ENCODE assay signal across 8 mouse cellular contexts in genomic region chr15:82167201-82168168, GRCm38 (mm10). TPM values are rescaled to one million over a fixed set of nuclear protein-coding genes. Genes with fewer than 3 reads are reported as not detected.
DNase-seq lines count a peak whose midpoint lies in the region; ATAC-seq and TF ChIP-seq lines count a peak whose summit lies in the region.

No protein-coding gene starts in this region.

- no peak for ATAC-seq in heart, postnatal 0 days (ENCODE audit: insufficient read depth, low read depth)
- ATAC-seq in inflammation-experienced regulatory T-cells, adult 6 months, result peak; percentile 6
- ATAC-seq in liver, embryonic 15.5 days (ENCODE audit: insufficient read depth), result no peak

- peak overlapping the region; percentile 2; the same call in 1 of the 2 replicates for H3K27ac ChIP-seq in heart, postnatal 0 days (ENCODE audit: low read depth)
- H3K27ac ChIP-seq in liver, embryonic 15.5 days (replicated peaks), result peak overlapping the region; percentile 90

- H3K27me3 ChIP-seq in heart, postnatal 0 days (ENCODE audit: control insufficient read depth, insufficient read depth, low read length), result no peaks in the 10 kb centered on the region
- H3K27me3 ChIP-seq in liver, embryonic 15.5 days, result no peaks in the 10 kb centered on the region

- TF ChIP-seq EP300 in heart, postnatal 0 days (IDR thresholded peaks at IDR 0.05; ENCODE audit: low read depth), result no peak

- no peak overlapping the region for H3K4me2 ChIP-seq in heart, postnatal 0 days (ENCODE audit: low read depth, low read length)
- no peak overlapping the region for H3K4me2 ChIP-seq in liver, embryonic 15.5 days

- peaks cover 55% of the 10 kb centered on the region for H3K4me1 ChIP-seq in heart, postnatal 0 days (ENCODE audit: control insufficient read depth, insufficient read depth)
- H3K4me1 ChIP-seq in liver, embryonic 15.5 days (replicated peaks), result peaks cover 61% of the 10 kb centered on the region

- H3K36me3 ChIP-seq in heart, postnatal 0 days (replicated peaks; ENCODE audit: control insufficient read depth, insufficient read depth, low read length), result peaks cover 24% of the 10 kb centered on the region
- peaks cover 29% of the 10 kb centered on the region for H3K36me3 ChIP-seq in liver, embryonic 15.5 days (replicated peaks)

- 60% methylated on average over 23 of the region's 23 CpGs for WGBS in heart, postnatal 0 days
- WGBS in liver, embryonic 15.5 days (ENCODE audit: insufficient replicate concordance), result 79% methylated on average over 23 of the region's 23 CpGs

- H3K9ac ChIP-seq in heart, postnatal 0 days (replicated peaks; ENCODE audit: low read depth, low read length), result 0 out of 2 replicates have a peak overlapping the region, but pooled peaks have one; percentile 2
- no peak overlapping the region for H3K9ac ChIP-seq in liver, embryonic 15.5 days

- no peak overlapping the region for H3K4me3 ChIP-seq in heart, postnatal 0 days (ENCODE audit: low read depth, low read length)
- H3K4me3 ChIP-seq in liver, embryonic 15.5 days (replicated peaks), result no peak overlapping the region

- no peak for TF ChIP-seq CTCF in heart, postnatal 0 days (IDR thresholded peaks at IDR 0.05; ENCODE audit: low read depth)

- H3K9me3 ChIP-seq in heart, postnatal 0 days (replicated peaks; ENCODE audit: control insufficient read depth, low read length), result no peaks in the 10 kb centered on the region
- H3K9me3 ChIP-seq in liver, embryonic 15.5 days (replicated peaks), result no peaks in the 10 kb centered on the region

- no peak for DNase-seq in heart, postnatal 0 days (ENCODE audit: low spot score)
- no peak for DNase-seq in heart, postnatal 4 days
- peak; percentile 27 for DNase-seq in ES-CJ7 (ENCODE audit: low read depth, low spot score)
- no peak for DNase-seq in right cerebral cortex, postnatal 14 days
- DNase-seq in thymus, postnatal 4 days, result no peak
- no peak for DNase-seq in thymus, postnatal 0 days (ENCODE audit: low spot score)

RNA-seq across cellular contexts. Expression of gene Srebf2, which starts 20.5 kb away (rescaled TPM):
- total RNA-seq in heart, postnatal 0 days (2014; rRNA removed; ENCODE audit: low replicate concordance), result 86.3 and 90.3 TPM in 2 replicates
- polyA plus RNA-seq in heart, postnatal 0 days (2015; fragmentation: Nextera tagmentation; extraction: Ambion mirVana), result 58.0 and 68.3 TPM in 2 replicates
- total RNA-seq in heart, postnatal 4 days (2021), result 10 to 100 TPM; 79.0 to 84.5 TPM
- 10 to 100 TPM; 28.4 to 42.6 (median 35.6) TPM for polyA plus RNA-seq in inflammation-experienced regulatory T-cells, adult 6 months (2017; shearing (Covaris generic))
- 53.6 and 61.3 TPM in 2 replicates for polyA plus RNA-seq in liver, embryonic 15.5 days (2015; fragmentation: Nextera tagmentation; extraction: Ambion mirVana)
- polyA plus RNA-seq in thymus, postnatal 0 days (2015; fragmentation: Nextera tagmentation; extraction: Ambion mirVana), result 152 and 161 TPM in 2 replicates

RNA-seq across cellular contexts. Expression of gene Ccdc134, which starts 39.8 kb away (rescaled TPM):
- total RNA-seq in heart, postnatal 0 days (2014; rRNA removed; ENCODE audit: low replicate concordance), result 4.9 and 6.9 TPM in 2 replicates
- polyA plus RNA-seq in heart, postnatal 0 days (2015; fragmentation: Nextera tagmentation; extraction: Ambion mirVana), result 5.9 and 6.5 TPM in 2 replicates
- total RNA-seq in heart, postnatal 4 days (2021), result 1 to 10 TPM; 6.1 to 8.3 TPM
- polyA plus RNA-seq in inflammation-experienced regulatory T-cells, adult 6 months (2017; shearing (Covaris generic)), result 10 to 100 TPM; 19.9 to 26.0 (median 20.8) TPM
- polyA plus RNA-seq in liver, embryonic 15.5 days (2015; fragmentation: Nextera tagmentation; extraction: Ambion mirVana), result 7.0 and 7.7 TPM in 2 replicates
- 34.1 and 34.4 TPM in 2 replicates for polyA plus RNA-seq in thymus, postnatal 0 days (2015; fragmentation: Nextera tagmentation; extraction: Ambion mirVana)

RNA-seq across cellular contexts. Expression of gene Shisa8, which starts 45.1 kb away (rescaled TPM):
- total RNA-seq in heart, postnatal 0 days (2014; rRNA removed; ENCODE audit: low replicate concordance), result 0.19 and 7.5 TPM in 2 replicates
- polyA plus RNA-seq in heart, postnatal 0 days (2015; fragmentation: Nextera tagmentation; extraction: Ambion mirVana), result 0.07 and 0.23 TPM in 2 replicates
- under 1 TPM; 0.52 to 0.95 TPM for total RNA-seq in heart, postnatal 4 days (2021)
- not detected for polyA plus RNA-seq in inflammation-experienced regulatory T-cells, adult 6 months (2017; shearing (Covaris generic))
- polyA plus RNA-seq in liver, embryonic 15.5 days (2015; fragmentation: Nextera tagmentation; extraction: Ambion mirVana), result 0.08 and 0.12 TPM in 2 replicates
- 0.15 and 0.26 TPM in 2 replicates for polyA plus RNA-seq in thymus, postnatal 0 days (2015; fragmentation: Nextera tagmentation; extraction: Ambion mirVana)

RNA-seq across cellular contexts. Expression of gene Tnfrsf13c, which starts 56.7 kb away (rescaled TPM):
- total RNA-seq in heart, postnatal 0 days (2014; rRNA removed; ENCODE audit: low replicate concordance), result 1.5 TPM in 1 of 2 replicates, not detected in the other
- not detected in 2 replicates for polyA plus RNA-seq in heart, postnatal 0 days (2015; fragmentation: Nextera tagmentation; extraction: Ambion mirVana)
- total RNA-seq in heart, postnatal 4 days (2021), result under 1 TPM; 0.36 to 0.41 TPM
- 1 to 10 TPM; 2.3 to 7.1 (median 4.8) TPM for polyA plus RNA-seq in inflammation-experienced regulatory T-cells, adult 6 months (2017; shearing (Covaris generic))
- polyA plus RNA-seq in liver, embryonic 15.5 days (2015; fragmentation: Nextera tagmentation; extraction: Ambion mirVana), result 0.40 and 0.79 TPM in 2 replicates
- polyA plus RNA-seq in thymus, postnatal 0 days (2015; fragmentation: Nextera tagmentation; extraction: Ambion mirVana), result 0.22 and 0.49 TPM in 2 replicates
